Mouse (Mus musculus) neutrophil, adult 5-6 weeks (primary cell): ENCODE data around the gene Bcl3. TPM values are rescaled to one million over a fixed set of nuclear protein-coding genes. Genes with fewer than 3 reads are reported as not detected.

Experiments used
- ATAC-seq: fragments of 151-379, 151-347 bp; 2 replicates; pipeline ENCODE4 v1.8.0; 2017; ENCODE audit warnings: mild to moderate bottlenecking, moderate TSS enrichment; ENCODE audit not compliant: insufficient number of reproducible peaks, poor library complexity, low FRiP score, severe bottlenecking; ENCODE audit errors: extremely low read depth
- total RNA-seq: library from RNA; stranded (forward); fragments of 200-1000 nt; gene quantifications from 2 replicates; pipeline ENCODE4 v1.2.3, GENCODE M21; 2017

The Bcl3 gene
- total RNA-seq, 1 experiment from 2014 or later, result 59.9 TPM

GRCm38 (mm10) chr7:19840371-19840770 lies 17.8 kb upstream of the Bcl3 start:
- no peak for ATAC-seq

GRCm38 (mm10) chr7:19836843-19837242 lies 14.3 kb upstream of the Bcl3 start:
- ATAC-seq, result no peak

GRCm38 (mm10) chr7:19834055-19834454 lies 11.5 kb upstream of the Bcl3 start:
- no peak for ATAC-seq

GRCm38 (mm10) chr7:19831837-19832236 lies 9.3 kb upstream of the Bcl3 start:
- peak; percentile 70 for ATAC-seq

- ATAC-seq, result peak; percentile 86
These were observed 8.1 kb upstream of the Bcl3 start for GRCm38 (mm10) chr7:19830682-19831156.

GRCm38 (mm10) chr7:19829694-19830093 lies 7.1 kb upstream of the Bcl3 start:
- ATAC-seq, result no peak

- ATAC-seq, result no peak
These were observed 4.2 kb upstream of the Bcl3 start for GRCm38 (mm10) chr7:19826756-19827155.

- ATAC-seq, result peak; percentile 70
These were observed 1.8 kb upstream of the Bcl3 start for GRCm38 (mm10) chr7:19824182-19824973.

GRCm38 (mm10) chr7:19823256-19824181 lies 949 bp upstream of the Bcl3 start:
- peak; percentile 37 for ATAC-seq

- ATAC-seq, result no peak
These were observed 377 bp downstream of the Bcl3 start for GRCm38 (mm10) chr7:19822193-19822592.

- ATAC-seq, result no peak
These were observed 937 bp downstream of the Bcl3 start for GRCm38 (mm10) chr7:19821633-19822032.

- no peak for ATAC-seq
These were observed 2.1 kb downstream of the Bcl3 start for GRCm38 (mm10) chr7:19820347-19821048.

- no peak for ATAC-seq
These were observed 3.7 kb downstream of the Bcl3 start for GRCm38 (mm10) chr7:19818875-19819274.

GRCm38 (mm10) chr7:19818440-19818839 lies 4.1 kb downstream of the Bcl3 start:
- no peak for ATAC-seq

- peak; percentile 83 for ATAC-seq
These were observed 5.0 kb downstream of the Bcl3 start for GRCm38 (mm10) chr7:19817382-19818105.

- ATAC-seq, result peak; percentile 56
These were observed 6.3 kb downstream of the Bcl3 start for GRCm38 (mm10) chr7:19816224-19816771.

GRCm38 (mm10) chr7:19815296-19816223 lies 7.0 kb downstream of the Bcl3 start:
- ATAC-seq, result no peak; the same call in 1 of the 2 replicates
